Mouse (Mus musculus): ENCODE measurements around the gene Rap1gap2. TPM values are rescaled to one million over a fixed set of nuclear protein-coding genes. Genes with fewer than 3 reads are reported as not detected.

Rap1gap2 gene
- polyA plus RNA-seq, 1 experiment, result 71.0 TPM

GRCm38 (mm10) chr11:74439202-74439601, 171.5 kb downstream of the Rap1gap2 start:
- TF ChIP-seq POLR2A (IDR thresholded peaks at IDR 0.05; ENCODE audit: borderline replicate concordance, insufficient read depth, low read length), result no peak
- no peak for TF ChIP-seq CTCF (IDR thresholded peaks at IDR 0.05; ENCODE audit: borderline replicate concordance, insufficient read depth, low read depth, low read length)
- DNase-seq, result no peak
- Histone ChIP-seq H3K4me3 (replicated peaks; ENCODE audit: insufficient read depth, low read depth, low read length) (no peak overlapping the region), H3K27ac (ENCODE audit: insufficient read depth, low read length) (no peak overlapping the region), H3K4me1 (ENCODE audit: control insufficient read depth, insufficient read depth, low read length) (peaks cover 3% of the 10 kb centered on the region), H3K27me3 (ENCODE audit: control insufficient read depth, insufficient read depth, low read length) (no peaks in the 10 kb centered on the region)
- 61% methylated on average over 6 of the region's 6 CpGs for WGBS

GRCm38 (mm10) chr11:74438249-74438648, 172.5 kb downstream of the Rap1gap2 start:
- H3K4me1 ChIP-seq (ENCODE audit: control insufficient read depth, insufficient read depth, low read length), result peaks cover 3% of the 10 kb centered on the region
- WGBS, result 77% methylated on average over 4 of the region's 4 CpGs
- no peak overlapping the region for H3K4me3 ChIP-seq (replicated peaks; ENCODE audit: insufficient read depth, low read depth, low read length)
- no peak for TF ChIP-seq CTCF (IDR thresholded peaks at IDR 0.05; ENCODE audit: borderline replicate concordance, insufficient read depth, low read depth, low read length)
- TF ChIP-seq POLR2A (IDR thresholded peaks at IDR 0.05; ENCODE audit: borderline replicate concordance, insufficient read depth, low read length), result no peak
- DNase-seq, result peak in 1 of 2 experiments; percentile 3
- no peaks in the 10 kb centered on the region for H3K27me3 ChIP-seq (ENCODE audit: control insufficient read depth, insufficient read depth, low read length)
- H3K27ac ChIP-seq (ENCODE audit: insufficient read depth, low read length), result no peak overlapping the region

DNA sequence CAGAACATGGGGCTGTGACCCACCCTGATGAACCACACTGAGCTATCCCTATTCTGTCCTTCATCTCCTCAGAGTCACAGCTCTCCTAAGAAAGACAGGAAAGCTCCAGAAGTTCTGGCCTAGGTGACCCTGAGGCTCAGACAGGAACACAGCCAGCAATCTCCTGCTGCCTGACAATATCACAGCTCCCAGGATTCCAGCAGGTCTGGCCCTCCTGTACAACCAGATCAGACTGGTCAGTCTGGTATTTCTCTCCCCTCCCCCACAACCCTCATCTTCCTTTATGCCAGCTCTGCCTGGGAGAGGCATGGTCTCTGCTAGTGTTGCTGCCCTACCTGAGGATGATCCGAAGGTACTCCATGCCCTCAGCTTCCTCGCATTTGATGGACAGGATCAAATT, 175.3 kb downstream of the Rap1gap2 start:
- TF ChIP-seq CTCF (IDR thresholded peaks at IDR 0.05; ENCODE audit: borderline replicate concordance, insufficient read depth, low read depth, low read length), result no peak
- no peak for TF ChIP-seq POLR2A (IDR thresholded peaks at IDR 0.05; ENCODE audit: borderline replicate concordance, insufficient read depth, low read length)
- Histone ChIP-seq H3K4me1 (ENCODE audit: control insufficient read depth, insufficient read depth, low read length) (peaks cover 3% of the 10 kb centered on the region), H3K27me3 (ENCODE audit: control insufficient read depth, insufficient read depth, low read length) (no peaks in the 10 kb centered on the region), H3K27ac (ENCODE audit: insufficient read depth, low read length) (no peak overlapping the region), H3K4me3 (replicated peaks; ENCODE audit: insufficient read depth, low read depth, low read length) (no peak overlapping the region)
- DNase-seq, result peak in 1 of 2 experiments; percentile 4
- 93% methylated on average over 2 of the region's 2 CpGs for WGBS

DNA sequence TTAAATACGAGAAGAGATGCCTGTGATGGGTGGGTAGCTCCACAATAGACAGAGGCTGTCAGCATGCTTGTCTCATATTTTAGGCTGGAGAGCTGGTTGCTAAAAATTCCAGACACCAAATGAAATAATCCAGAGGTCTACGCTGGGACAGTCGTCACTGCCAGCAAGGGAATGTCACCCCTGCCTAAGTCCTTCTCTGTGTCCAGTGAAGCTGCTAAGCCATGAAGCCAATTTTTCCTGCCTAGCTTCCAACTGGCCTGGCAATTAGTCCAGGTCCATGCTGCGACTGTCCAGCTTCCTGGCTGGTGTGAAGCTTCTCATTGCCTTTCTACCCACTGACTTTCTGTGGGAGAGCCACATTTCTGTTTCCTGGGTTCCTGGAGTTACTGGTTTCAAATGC, 177.7 kb downstream of the Rap1gap2 start:
- WGBS, result 54% methylated on average over 4 of the region's 4 CpGs
- H3K4me3 ChIP-seq (replicated peaks; ENCODE audit: insufficient read depth, low read depth, low read length), result no peak overlapping the region
- H3K27ac ChIP-seq (ENCODE audit: insufficient read depth, low read length), result no peak overlapping the region
- peak; percentile 20 to 31 for DNase-seq
- H3K4me1 ChIP-seq (ENCODE audit: control insufficient read depth, insufficient read depth, low read length), result no peaks in the 10 kb centered on the region
- no peaks in the 10 kb centered on the region; the same call in 1 of the 2 replicates for H3K27me3 ChIP-seq (ENCODE audit: control insufficient read depth, insufficient read depth, low read length)
- TF ChIP-seq POLR2A (IDR thresholded peaks at IDR 0.05; ENCODE audit: borderline replicate concordance, insufficient read depth, low read length) (no peak), CTCF (IDR thresholded peaks at IDR 0.05; ENCODE audit: borderline replicate concordance, insufficient read depth, low read depth, low read length) (no peak)

- no peaks in the 10 kb centered on the region for H3K4me1 ChIP-seq (ENCODE audit: control insufficient read depth, insufficient read depth, low read length)
- TF ChIP-seq CTCF (IDR thresholded peaks at IDR 0.05; ENCODE audit: borderline replicate concordance, insufficient read depth, low read depth, low read length) (no peak), POLR2A (IDR thresholded peaks at IDR 0.05; ENCODE audit: borderline replicate concordance, insufficient read depth, low read length) (no peak)
- WGBS, result 88% methylated on average over 11 of the region's 11 CpGs
- DNase-seq, result no peak
- H3K4me3 ChIP-seq (replicated peaks; ENCODE audit: insufficient read depth, low read depth, low read length), result no peak overlapping the region
- H3K27ac ChIP-seq (ENCODE audit: insufficient read depth, low read length), result no peak overlapping the region
- no peaks in the 10 kb centered on the region; the same call in 1 of the 2 replicates for H3K27me3 ChIP-seq (ENCODE audit: control insufficient read depth, insufficient read depth, low read length)
Measured at GRCm38 (mm10) chr11:74429798-74430529, 180.8 kb downstream of the Rap1gap2 start.

DNA sequence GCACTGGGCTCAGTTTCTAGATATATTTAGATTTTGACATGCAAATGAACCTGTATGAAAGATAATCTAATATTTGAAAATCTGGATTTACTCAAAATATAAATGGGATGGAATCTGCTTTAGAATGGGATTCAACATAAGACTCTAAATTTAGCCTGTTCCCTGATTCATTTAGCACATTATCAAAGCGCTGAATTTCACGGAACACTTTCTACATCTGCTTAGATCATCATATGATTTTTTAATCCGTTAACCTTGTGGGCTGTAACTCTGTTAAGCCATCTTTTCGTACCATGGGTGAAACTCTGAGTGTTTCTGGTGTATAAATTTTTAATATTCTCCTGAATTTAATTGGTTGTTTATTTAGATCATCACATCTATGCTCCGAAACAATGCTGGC, 184.4 kb downstream of the Rap1gap2 start:
- Histone ChIP-seq H3K4me1 (ENCODE audit: control insufficient read depth, insufficient read depth, low read length) (no peaks in the 10 kb centered on the region), H3K27ac (ENCODE audit: insufficient read depth, low read length) (no peak overlapping the region), H3K4me3 (replicated peaks; ENCODE audit: insufficient read depth, low read depth, low read length) (no peak overlapping the region), H3K27me3 (ENCODE audit: control insufficient read depth, insufficient read depth, low read length) (no peaks in the 10 kb centered on the region; the same call in 1 of the 2 replicates)
- WGBS, result 96% methylated on average over 5 of the region's 5 CpGs
- TF ChIP-seq POLR2A (IDR thresholded peaks at IDR 0.05; ENCODE audit: borderline replicate concordance, insufficient read depth, low read length), result no peak
- TF ChIP-seq CTCF (IDR thresholded peaks at IDR 0.05; ENCODE audit: borderline replicate concordance, insufficient read depth, low read depth, low read length), result no peak
- DNase-seq, result no peak

DNA sequence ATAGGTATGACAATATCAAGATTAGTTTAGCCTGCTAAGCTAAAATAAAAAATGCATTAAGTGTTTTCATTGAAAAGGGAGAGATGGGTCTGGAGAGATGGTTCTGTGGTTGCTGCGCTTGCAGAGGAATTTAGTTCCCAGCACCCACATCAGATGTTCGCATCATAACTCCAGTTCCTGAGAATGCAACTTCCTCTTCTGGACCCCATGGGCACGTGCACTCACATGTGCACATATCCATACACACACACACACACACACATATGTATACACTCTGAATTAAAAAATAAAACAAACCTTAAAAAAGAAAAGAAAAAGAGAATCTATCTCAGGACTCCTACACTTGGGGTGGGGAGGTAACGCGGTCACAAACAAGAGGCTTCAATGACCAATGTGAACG, 188.7 kb downstream of the Rap1gap2 start:
- WGBS, result 95% methylated on average over 6 of the region's 6 CpGs

DNA sequence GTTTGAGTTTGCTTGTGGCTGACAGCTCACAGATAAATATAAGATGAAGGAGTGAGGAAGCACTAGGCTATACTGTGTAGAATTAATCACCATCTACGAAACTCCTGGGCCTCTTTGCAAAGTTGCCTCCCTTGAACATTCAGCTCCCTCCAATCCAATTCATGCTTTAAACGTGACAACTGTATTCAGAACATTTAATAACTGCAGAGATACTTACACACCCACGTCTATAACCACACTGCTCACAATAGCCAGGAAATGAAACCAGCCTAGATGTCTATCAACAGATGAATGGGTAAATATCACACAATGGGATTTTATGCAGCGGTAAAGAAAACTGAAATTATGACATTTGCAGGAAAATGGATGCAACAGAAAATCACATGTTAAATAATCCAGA, 189.6 kb downstream of the Rap1gap2 start:
- DNase-seq, result no peak
- Histone ChIP-seq H3K4me3 (replicated peaks; ENCODE audit: insufficient read depth, low read depth, low read length) (no peak overlapping the region), H3K27me3 (ENCODE audit: control insufficient read depth, insufficient read depth, low read length) (no peaks in the 10 kb centered on the region), H3K27ac (ENCODE audit: insufficient read depth, low read length) (no peak overlapping the region), H3K4me1 (ENCODE audit: control insufficient read depth, insufficient read depth, low read length) (no peaks in the 10 kb centered on the region)
- 92% methylated on average over 4 of the region's 4 CpGs for WGBS
- no peak for TF ChIP-seq POLR2A (IDR thresholded peaks at IDR 0.05; ENCODE audit: borderline replicate concordance, insufficient read depth, low read length)
- no peak for TF ChIP-seq CTCF (IDR thresholded peaks at IDR 0.05; ENCODE audit: borderline replicate concordance, insufficient read depth, low read depth, low read length)

More for the DNA sequence above, 188.7 kb downstream of the Rap1gap2 start:
- no peak for DNase-seq
- Histone ChIP-seq H3K4me3 (replicated peaks; ENCODE audit: insufficient read depth, low read depth, low read length) (no peak overlapping the region), H3K27me3 (ENCODE audit: control insufficient read depth, insufficient read depth, low read length) (no peaks in the 10 kb centered on the region), H3K27ac (ENCODE audit: insufficient read depth, low read length) (no peak overlapping the region), H3K4me1 (ENCODE audit: control insufficient read depth, insufficient read depth, low read length) (no peaks in the 10 kb centered on the region)
- TF ChIP-seq POLR2A (IDR thresholded peaks at IDR 0.05; ENCODE audit: borderline replicate concordance, insufficient read depth, low read length) (no peak), CTCF (IDR thresholded peaks at IDR 0.05; ENCODE audit: borderline replicate concordance, insufficient read depth, low read depth, low read length) (no peak)

All from cerebellum, adult 2 months (tissue).